Mouse (Mus musculus): ENCODE data around the gene Tmprss13. TPM values are rescaled to one million over a fixed set of nuclear protein-coding genes. Genes with fewer than 3 reads are reported as not detected.

Gene Tmprss13
- polyA plus RNA-seq, 1 experiment from 2014 or later: 0.09 TPM

- peak; percentile 85 for ATAC-seq (replicated peaks; ENCODE audit: insufficient number of reproducible peaks, insufficient read depth, low FRiP score, low read depth)
- Histone ChIP-seq H3K27ac (peak overlapping the region; percentile 46; the same call in 1 of the 2 replicates), H3K4me3 (peak overlapping the region; percentile 41), H3K4me1 (replicated peaks) (peaks cover 4% of the 10 kb centered on the region), H3K36me3 (no peaks in the 10 kb centered on the region), H3K9me3 (replicated peaks) (no peaks in the 10 kb centered on the region), H3K9ac (0 out of 2 replicates have a peak overlapping the region, but pooled peaks have one; percentile 31), H3K27me3 (0 out of 2 replicates have a peak, but pooled peaks cover 2% of the 10 kb centered on the region), H3K4me2 (peak overlapping the region; percentile 67)
- WGBS: 10% methylated on average over 20 of the region's 20 CpGs
These were observed 18.3 kb upstream of the Tmprss13 start for GRCm38 (mm10) chr9:45300422-45301104.

GRCm38 (mm10) chr9:45301771-45302170, 17.1 kb upstream of the Tmprss13 start:
- Histone ChIP-seq H3K4me2 (no peak overlapping the region), H3K4me3 (no peak overlapping the region), H3K27ac (no peak overlapping the region), H3K4me1 (replicated peaks) (peaks cover 4% of the 10 kb centered on the region), H3K9me3 (replicated peaks) (no peaks in the 10 kb centered on the region), H3K36me3 (no peaks in the 10 kb centered on the region), H3K9ac (no peak overlapping the region), H3K27me3 (0 out of 2 replicates have a peak, but pooled peaks cover 5% of the 10 kb centered on the region)
- ATAC-seq (replicated peaks; ENCODE audit: insufficient number of reproducible peaks, insufficient read depth, low FRiP score, low read depth): no peak
- WGBS: 76% methylated on average over 8 of the region's 8 CpGs

GRCm38 (mm10) chr9:45306746-45307410, 12.0 kb upstream of the Tmprss13 start:
- Histone ChIP-seq H3K4me2 (no peak overlapping the region), H3K27ac (no peak overlapping the region), H3K4me3 (no peak overlapping the region), H3K9me3 (replicated peaks) (no peaks in the 10 kb centered on the region), H3K4me1 (replicated peaks) (no peaks in the 10 kb centered on the region), H3K36me3 (no peaks in the 10 kb centered on the region), H3K9ac (no peak overlapping the region), H3K27me3 (0 out of 2 replicates have a peak, but pooled peaks cover 3% of the 10 kb centered on the region)
- whole genome bisulfite sequencing: 83% methylated on average over 12 of the region's 12 CpGs
- no peak for ATAC-seq (replicated peaks; ENCODE audit: insufficient number of reproducible peaks, insufficient read depth, low FRiP score, low read depth)

GRCm38 (mm10) chr9:45308521-45308920, 10.4 kb upstream of the Tmprss13 start:
- Histone ChIP-seq H3K27ac (no peak overlapping the region), H3K4me2 (no peak overlapping the region), H3K27me3 (0 out of 2 replicates have a peak, but pooled peaks cover 3% of the 10 kb centered on the region), H3K36me3 (no peaks in the 10 kb centered on the region), H3K4me1 (replicated peaks) (no peaks in the 10 kb centered on the region), H3K9ac (no peak overlapping the region), H3K4me3 (no peak overlapping the region), H3K9me3 (replicated peaks) (no peaks in the 10 kb centered on the region)
- ATAC-seq (replicated peaks; ENCODE audit: insufficient number of reproducible peaks, insufficient read depth, low FRiP score, low read depth): no peak
- 80% methylated on average over 5 of the region's 5 CpGs for WGBS

- Histone ChIP-seq H3K36me3 (no peaks in the 10 kb centered on the region), H3K4me3 (no peak overlapping the region), H3K9ac (no peak overlapping the region), H3K9me3 (replicated peaks) (no peaks in the 10 kb centered on the region), H3K4me2 (no peak overlapping the region), H3K27me3 (peaks cover 21% of the 10 kb centered on the region), H3K27ac (no peak overlapping the region), H3K4me1 (replicated peaks) (no peaks in the 10 kb centered on the region)
- 77% methylated on average over 6 of the region's 6 CpGs for WGBS
- ATAC-seq (replicated peaks; ENCODE audit: insufficient number of reproducible peaks, insufficient read depth, low FRiP score, low read depth): no peak
These were observed 7.0 kb upstream of the Tmprss13 start for GRCm38 (mm10) chr9:45311858-45312257.

- Histone ChIP-seq H3K4me1 (replicated peaks) (peaks cover 5% of the 10 kb centered on the region; the same call in 1 of the 2 replicates), H3K9me3 (replicated peaks) (no peaks in the 10 kb centered on the region), H3K9ac (no peak overlapping the region), H3K27me3 (peaks cover 39% of the 10 kb centered on the region), H3K27ac (no peak overlapping the region), H3K36me3 (no peaks in the 10 kb centered on the region), H3K4me2 (no peak overlapping the region), H3K4me3 (no peak overlapping the region)
- ATAC-seq (replicated peaks; ENCODE audit: insufficient number of reproducible peaks, insufficient read depth, low FRiP score, low read depth): no peak
- WGBS: 66% methylated on average over 3 of the region's 3 CpGs
These were observed 5.0 kb upstream of the Tmprss13 start for GRCm38 (mm10) chr9:45313913-45314312.

- peaks cover 58% of the 10 kb centered on the region for H3K27me3 ChIP-seq
- no peak; the same call in 1 of the 2 replicates for ATAC-seq (replicated peaks; ENCODE audit: insufficient number of reproducible peaks, insufficient read depth, low FRiP score, low read depth)
- H3K27ac ChIP-seq: no peak overlapping the region
- H3K4me3 ChIP-seq: no peak overlapping the region
- H3K9ac ChIP-seq: no peak overlapping the region
- no peaks in the 10 kb centered on the region for H3K9me3 ChIP-seq (replicated peaks)
- H3K4me2 ChIP-seq: no peak overlapping the region
- 64% methylated on average over 3 of the region's 3 CpGs for WGBS
- H3K36me3 ChIP-seq: no peaks in the 10 kb centered on the region
- H3K4me1 ChIP-seq (replicated peaks): peaks cover 5% of the 10 kb centered on the region; the same call in 1 of the 2 replicates
These were observed 1.3 kb upstream of the Tmprss13 start for GRCm38 (mm10) chr9:45317635-45318034.

- Histone ChIP-seq H3K9me3 (replicated peaks) (no peaks in the 10 kb centered on the region), H3K36me3 (no peaks in the 10 kb centered on the region), H3K27me3 (peaks cover 41% of the 10 kb centered on the region), H3K4me1 (replicated peaks) (peaks cover 11% of the 10 kb centered on the region; the same call in 1 of the 2 replicates), H3K4me3 (no peak overlapping the region), H3K4me2 (no peak overlapping the region), H3K9ac (no peak overlapping the region), H3K27ac (no peak overlapping the region)
- ATAC-seq (replicated peaks; ENCODE audit: insufficient number of reproducible peaks, insufficient read depth, low FRiP score, low read depth): no peak
- 78% methylated on average over 6 of the region's 6 CpGs for WGBS
These were observed 2.6 kb downstream of the Tmprss13 start for GRCm38 (mm10) chr9:45321465-45321864.

GRCm38 (mm10) chr9:45321946-45322430, 3.1 kb downstream of the Tmprss13 start:
- WGBS: 64% methylated on average over 4 of the region's 4 CpGs
- H3K27me3 ChIP-seq: peaks cover 36% of the 10 kb centered on the region

GRCm38 (mm10) chr9:45326390-45326789, 7.5 kb downstream of the Tmprss13 start:
- 81% methylated on average over 9 of the region's 9 CpGs for WGBS
- no peak for ATAC-seq (replicated peaks; ENCODE audit: insufficient number of reproducible peaks, insufficient read depth, low FRiP score, low read depth)

More at GRCm38 (mm10) chr9:45321946-45322430, 3.1 kb downstream of the Tmprss13 start:
- Histone ChIP-seq H3K9ac (no peak overlapping the region), H3K4me2 (no peak overlapping the region), H3K4me3 (no peak overlapping the region), H3K4me1 (replicated peaks) (peaks cover 11% of the 10 kb centered on the region; the same call in 1 of the 2 replicates), H3K27ac (no peak overlapping the region), H3K36me3 (no peaks in the 10 kb centered on the region), H3K9me3 (replicated peaks) (no peaks in the 10 kb centered on the region)
- no peak for ATAC-seq (replicated peaks; ENCODE audit: insufficient number of reproducible peaks, insufficient read depth, low FRiP score, low read depth)

GRCm38 (mm10) chr9:45328263-45328662, 9.4 kb downstream of the Tmprss13 start:
- H3K4me2 ChIP-seq: no peak overlapping the region

More at GRCm38 (mm10) chr9:45326390-45326789, 7.5 kb downstream of the Tmprss13 start:
- H3K27me3 ChIP-seq: 0 out of 2 replicates have a peak, but pooled peaks cover 4% of the 10 kb centered on the region
- no peaks in the 10 kb centered on the region for H3K9me3 ChIP-seq (replicated peaks)
- H3K4me3 ChIP-seq: no peak overlapping the region
- peaks cover 6% of the 10 kb centered on the region; the same call in 1 of the 2 replicates for H3K4me1 ChIP-seq (replicated peaks)
- H3K36me3 ChIP-seq: no peaks in the 10 kb centered on the region
- H3K4me2 ChIP-seq: no peak overlapping the region
- no peak overlapping the region for H3K9ac ChIP-seq
- no peak overlapping the region for H3K27ac ChIP-seq

More at GRCm38 (mm10) chr9:45328263-45328662, 9.4 kb downstream of the Tmprss13 start:
- ATAC-seq (replicated peaks; ENCODE audit: insufficient number of reproducible peaks, insufficient read depth, low FRiP score, low read depth): no peak
- H3K9me3 ChIP-seq (replicated peaks): no peaks in the 10 kb centered on the region
- no peak overlapping the region for H3K4me3 ChIP-seq
- H3K36me3 ChIP-seq: no peaks in the 10 kb centered on the region
- peaks cover 6% of the 10 kb centered on the region; the same call in 1 of the 2 replicates for H3K4me1 ChIP-seq (replicated peaks)
- no peak overlapping the region for H3K9ac ChIP-seq
- H3K27me3 ChIP-seq: no peaks in the 10 kb centered on the region
- 67% methylated on average over 4 of the region's 4 CpGs for WGBS
- H3K27ac ChIP-seq: no peak overlapping the region
